Mouse (Mus musculus): Measurements from ENCODE around the gene Xbp1. TPM values are rescaled to one million over a fixed set of nuclear protein-coding genes. Genes with fewer than 3 reads are reported as not detected.

Gene Xbp1
- polyA plus RNA-seq, 1 experiment: 60.8 TPM

- TF ChIP-seq POLR2A (IDR thresholded peaks at IDR 0.05; ENCODE audit: borderline replicate concordance, extremely low read depth, insufficient read depth, insufficient read length, poor library complexity, severe bottlenecking) (no peak), CTCF (IDR thresholded peaks at IDR 0.05; ENCODE audit: borderline replicate concordance, extremely low read depth, insufficient read depth, insufficient read length) (peak; percentile 31; the same call in 1 of the 2 replicates)
- DNase-seq (ENCODE audit: low read depth): peak; percentile 77
Observed at GRCm38 (mm10) chr11:5562625-5563268, 42.3 kb downstream of the Xbp1 start.

GRCm38 (mm10) chr11:5563898-5564297, 43.4 kb downstream of the Xbp1 start:
- TF ChIP-seq CTCF (IDR thresholded peaks at IDR 0.05; ENCODE audit: borderline replicate concordance, extremely low read depth, insufficient read depth, insufficient read length) (no peak), POLR2A (IDR thresholded peaks at IDR 0.05; ENCODE audit: borderline replicate concordance, extremely low read depth, insufficient read depth, insufficient read length, poor library complexity, severe bottlenecking) (no peak)
- DNase-seq (ENCODE audit: low read depth): no peak

GRCm38 (mm10) chr11:5565596-5565995, 45.1 kb downstream of the Xbp1 start:
- TF ChIP-seq POLR2A (IDR thresholded peaks at IDR 0.05; ENCODE audit: borderline replicate concordance, extremely low read depth, insufficient read depth, insufficient read length, poor library complexity, severe bottlenecking) (no peak), CTCF (IDR thresholded peaks at IDR 0.05; ENCODE audit: borderline replicate concordance, extremely low read depth, insufficient read depth, insufficient read length) (no peak)
- DNase-seq (ENCODE audit: low read depth): no peak

GRCm38 (mm10) chr11:5566506-5566905, 46.0 kb downstream of the Xbp1 start:
- DNase-seq (ENCODE audit: low read depth): no peak
- TF ChIP-seq CTCF (IDR thresholded peaks at IDR 0.05; ENCODE audit: borderline replicate concordance, extremely low read depth, insufficient read depth, insufficient read length): no peak
- no peak for TF ChIP-seq POLR2A (IDR thresholded peaks at IDR 0.05; ENCODE audit: borderline replicate concordance, extremely low read depth, insufficient read depth, insufficient read length, poor library complexity, severe bottlenecking)

GRCm38 (mm10) chr11:5567654-5568053, 47.2 kb downstream of the Xbp1 start:
- TF ChIP-seq CTCF (IDR thresholded peaks at IDR 0.05; ENCODE audit: borderline replicate concordance, extremely low read depth, insufficient read depth, insufficient read length) (no peak), POLR2A (IDR thresholded peaks at IDR 0.05; ENCODE audit: borderline replicate concordance, extremely low read depth, insufficient read depth, insufficient read length, poor library complexity, severe bottlenecking) (no peak)
- no peak for DNase-seq (ENCODE audit: low read depth)

GRCm38 (mm10) chr11:5568082-5568481, 47.6 kb downstream of the Xbp1 start:
- TF ChIP-seq POLR2A (IDR thresholded peaks at IDR 0.05; ENCODE audit: borderline replicate concordance, extremely low read depth, insufficient read depth, insufficient read length, poor library complexity, severe bottlenecking) (no peak), CTCF (IDR thresholded peaks at IDR 0.05; ENCODE audit: borderline replicate concordance, extremely low read depth, insufficient read depth, insufficient read length) (no peak)
- no peak for DNase-seq (ENCODE audit: low read depth)

- peak; percentile 29 for DNase-seq (ENCODE audit: low read depth)
- TF ChIP-seq POLR2A (IDR thresholded peaks at IDR 0.05; ENCODE audit: borderline replicate concordance, extremely low read depth, insufficient read depth, insufficient read length, poor library complexity, severe bottlenecking): no peak
- no peak for TF ChIP-seq CTCF (IDR thresholded peaks at IDR 0.05; ENCODE audit: borderline replicate concordance, extremely low read depth, insufficient read depth, insufficient read length)
Observed at GRCm38 (mm10) chr11:5569474-5569873, 49.0 kb downstream of the Xbp1 start, which contains the start of gene Ankrd36. TSS of gene Ankrd36 (plus strand) at chr11:5569684.

GRCm38 (mm10) chr11:5571856-5572255, 51.4 kb downstream of the Xbp1 start:
- DNase-seq (ENCODE audit: low read depth): no peak
- TF ChIP-seq CTCF (IDR thresholded peaks at IDR 0.05; ENCODE audit: borderline replicate concordance, extremely low read depth, insufficient read depth, insufficient read length) (no peak), POLR2A (IDR thresholded peaks at IDR 0.05; ENCODE audit: borderline replicate concordance, extremely low read depth, insufficient read depth, insufficient read length, poor library complexity, severe bottlenecking) (no peak)

- TF ChIP-seq POLR2A (IDR thresholded peaks at IDR 0.05; ENCODE audit: borderline replicate concordance, extremely low read depth, insufficient read depth, insufficient read length, poor library complexity, severe bottlenecking) (no peak), CTCF (IDR thresholded peaks at IDR 0.05; ENCODE audit: borderline replicate concordance, extremely low read depth, insufficient read depth, insufficient read length) (no peak)
- no peak for DNase-seq (ENCODE audit: low read depth)
Observed at GRCm38 (mm10) chr11:5573821-5574220, 53.4 kb downstream of the Xbp1 start.

- no peak for DNase-seq (ENCODE audit: low read depth)
- TF ChIP-seq POLR2A (IDR thresholded peaks at IDR 0.05; ENCODE audit: borderline replicate concordance, extremely low read depth, insufficient read depth, insufficient read length, poor library complexity, severe bottlenecking): no peak
- TF ChIP-seq CTCF (IDR thresholded peaks at IDR 0.05; ENCODE audit: borderline replicate concordance, extremely low read depth, insufficient read depth, insufficient read length): no peak
Observed at GRCm38 (mm10) chr11:5575046-5575445, 54.6 kb downstream of the Xbp1 start.

Other genes with a start within 250 kb of the Xbp1 start
- gene Znrf3, start 75.8 kb upstream of the Xbp1 start, polyA plus RNA-seq (2012; rRNA removed): 3.4 and 7.5 TPM in 2 replicates
- gene Ccdc117, start 21.5 kb downstream of the Xbp1 start, polyA plus RNA-seq (2012; rRNA removed): 13.9 and 14.6 TPM in 2 replicates
- gene Ankrd36, start 49.0 kb downstream of the Xbp1 start, polyA plus RNA-seq (2012; rRNA removed): 0.08 TPM in 1 of 2 replicates, not detected in the other
- gene Mrps24, start 195.0 kb downstream of the Xbp1 start, polyA plus RNA-seq (2012; rRNA removed): 112 and 159 TPM in 2 replicates
- 20.6 and 25.9 TPM in 2 replicates for gene Urgcp, start 241.7 kb downstream of the Xbp1 start, polyA plus RNA-seq (2012; rRNA removed)